Mouse (Mus musculus): ENCODE results near the gene Fat3.

Gene Fat3

GRCm38 (mm10) chr9:16501186-16501711, at the start of gene Fat3:
Gene Fat3, minus strand, starts transcription at chr9:16501285.
- DNase-seq (ENCODE audit: low spot score), result no peak

GRCm38 (mm10) chr9:16532884-16533283, 31.8 kb upstream of the Fat3 start:
- no peak for DNase-seq (ENCODE audit: low spot score)

GRCm38 (mm10) chr9:16517543-16517942, 16.5 kb upstream of the Fat3 start:
- no peak for DNase-seq (ENCODE audit: low spot score)

GRCm38 (mm10) chr9:16512005-16512404, 10.9 kb upstream of the Fat3 start:
- no peak for DNase-seq (ENCODE audit: low spot score)

- no peak for DNase-seq (ENCODE audit: low spot score)
Measured at GRCm38 (mm10) chr9:16503776-16504175, 2.7 kb upstream of the Fat3 start.

- no peak for DNase-seq (ENCODE audit: low spot score)
Measured at GRCm38 (mm10) chr9:16502673-16503343, 1.7 kb upstream of the Fat3 start.

GRCm38 (mm10) chr9:16501990-16502672, 1.0 kb upstream of the Fat3 start:
- DNase-seq (ENCODE audit: low spot score), result peak; percentile 13

- DNase-seq (ENCODE audit: low spot score), result peak; percentile 7
Measured at GRCm38 (mm10) chr9:16500382-16501185, 501 bp downstream of the Fat3 start.

- peak; percentile 3 for DNase-seq (ENCODE audit: low spot score)
Measured at GRCm38 (mm10) chr9:16499621-16500381, 1.3 kb downstream of the Fat3 start.

GRCm38 (mm10) chr9:16498876-16499275, 2.2 kb downstream of the Fat3 start:
- no peak for DNase-seq (ENCODE audit: low spot score)

GRCm38 (mm10) chr9:16497361-16497760, 3.7 kb downstream of the Fat3 start:
- DNase-seq (ENCODE audit: low spot score), result no peak

GRCm38 (mm10) chr9:16496331-16496730, 4.8 kb downstream of the Fat3 start:
- no peak for DNase-seq (ENCODE audit: low spot score)

- no peak for DNase-seq (ENCODE audit: low spot score)
Measured at GRCm38 (mm10) chr9:16489661-16490060, 11.4 kb downstream of the Fat3 start.

- DNase-seq (ENCODE audit: low spot score), result no peak
Measured at GRCm38 (mm10) chr9:16487565-16487964, 13.5 kb downstream of the Fat3 start.

- no peak for DNase-seq (ENCODE audit: low spot score)
Measured at GRCm38 (mm10) chr9:16486229-16486628, 14.9 kb downstream of the Fat3 start.

GRCm38 (mm10) chr9:16485173-16485572, 15.9 kb downstream of the Fat3 start:
- no peak for DNase-seq (ENCODE audit: low spot score)

- no peak for DNase-seq (ENCODE audit: low spot score)
Measured at GRCm38 (mm10) chr9:16484765-16485164, 16.3 kb downstream of the Fat3 start.

- no peak for DNase-seq (ENCODE audit: low spot score)
Measured at GRCm38 (mm10) chr9:16461491-16461890, 39.6 kb downstream of the Fat3 start.

GRCm38 (mm10) chr9:16460591-16460990, 40.5 kb downstream of the Fat3 start:
- DNase-seq (ENCODE audit: low spot score), result no peak

- no peak for DNase-seq (ENCODE audit: low spot score)
Measured at GRCm38 (mm10) chr9:16441930-16442329, 59.2 kb downstream of the Fat3 start.

- no peak for DNase-seq (ENCODE audit: low spot score)
Measured at GRCm38 (mm10) chr9:16440638-16441037, 60.4 kb downstream of the Fat3 start.

- no peak for DNase-seq (ENCODE audit: low spot score)
Measured at GRCm38 (mm10) chr9:16439941-16440340, 61.1 kb downstream of the Fat3 start.

All from urinary bladder, postnatal 25 days (tissue).